Mouse (Mus musculus) hematopoietic stem cell, adult 5-6 weeks (primary cell): Measurements from ENCODE around the gene Scn7a. TPM values are rescaled to one million over a fixed set of nuclear protein-coding genes. Genes with fewer than 3 reads are reported as not detected.

Experiments
- ATAC-seq, 2 experiments: fragments of 125-278 bp in 1 of 2; replicated peaks in 1 of 2; 2 replicates each; pipeline ENCODE4 v1.8.0; 2016 to 2017; ENCODE audit warnings: inconsistent platforms in 2 of 2, mild to moderate bottlenecking in 2 of 2, moderate number of reproducible peaks in 2 of 2, low read depth in 1 of 2, moderate TSS enrichment in 1 of 2; ENCODE audit not compliant: low FRiP score in 2 of 2, poor library complexity in 2 of 2, severe bottlenecking in 2 of 2, insufficient read depth in 1 of 2, low TSS enrichment in 1 of 2
- total RNA-seq: library from RNA; stranded (forward); fragments of 172-1452, 232-1000 nt; gene quantifications from 2 replicates; pipeline ENCODE4 v1.2.3, GENCODE M21; 2017

The Scn7a gene
- total RNA-seq, 1 experiment from 2014 or later: not detected

DNA sequence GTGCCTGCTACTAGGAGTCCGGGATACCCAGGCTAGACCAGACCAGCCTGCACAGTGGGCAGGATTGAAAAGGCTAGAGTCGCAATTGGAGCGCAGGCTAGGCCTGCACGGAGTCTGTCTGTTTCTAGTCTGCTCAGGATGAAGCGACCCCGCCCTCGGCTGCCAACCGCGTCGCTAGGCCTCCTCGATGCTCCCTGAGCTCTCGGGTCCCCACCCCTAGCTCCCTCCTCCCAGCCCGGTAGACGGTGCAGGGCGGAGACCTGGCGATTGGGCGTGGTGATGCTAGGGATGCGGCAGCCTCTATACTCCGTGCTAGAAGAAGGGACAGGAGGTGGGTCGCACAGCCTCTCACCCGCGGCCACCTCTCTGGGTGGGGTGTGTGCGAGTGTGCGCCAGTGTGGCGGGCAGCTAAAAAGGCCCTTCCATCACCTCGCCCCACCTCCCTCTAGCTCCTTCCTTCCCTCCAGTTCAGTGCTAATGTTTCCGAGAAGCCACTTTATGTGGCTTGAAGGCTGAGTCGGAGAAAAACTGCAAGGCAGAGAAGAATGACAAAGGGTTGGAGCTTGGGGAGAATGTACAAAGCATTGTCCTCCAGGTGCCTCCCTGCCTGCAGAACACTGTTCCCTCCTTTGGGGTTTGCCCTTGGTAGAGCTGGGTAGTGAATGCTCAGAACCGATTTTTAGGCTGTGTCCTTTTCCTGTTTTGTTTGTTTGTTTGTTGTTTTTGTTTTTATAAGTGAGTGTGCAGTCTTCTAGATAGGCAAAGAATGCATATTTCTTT lies 149.9 kb downstream of the Scn7a start, which contains the start of gene Scn9a:
TSS of gene Scn9a (minus strand) at position 383 of the 780 bp plus-strand sequence.
- ATAC-seq: peak; percentile 36 to 37

DNA sequence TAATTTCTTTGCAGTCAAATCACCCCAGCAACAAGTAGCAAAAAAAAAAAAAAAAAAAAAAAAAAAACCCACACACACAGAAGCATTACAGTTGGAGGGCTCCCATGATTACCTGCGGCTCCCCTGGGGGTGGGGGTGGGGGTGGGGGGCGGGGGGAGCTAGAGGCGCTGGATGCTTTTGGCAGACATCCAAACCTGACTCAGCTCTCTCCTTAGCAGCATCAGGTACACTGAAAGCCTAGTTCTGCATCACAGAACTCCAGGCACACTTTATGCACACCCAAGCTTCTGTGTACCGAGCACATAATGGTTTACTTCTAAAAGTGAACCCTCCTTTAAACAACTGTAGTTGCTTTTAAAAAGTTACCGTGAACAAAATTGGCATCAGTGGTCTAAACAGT lies 152.0 kb downstream of the Scn7a start:
- ATAC-seq: no peak

Other genes with a start within 250 kb of the Scn7a start
- gene Scn9a, start 150.0 kb downstream of the Scn7a start, total RNA-seq: not detected in 2 replicates